Mouse (Mus musculus): ENCODE results near the gene Mslnl.

- TF ChIP-seq POLR2A (IDR thresholded peaks at IDR 0.05; ENCODE audit: control insufficient read depth, low read depth, low read length) (no peak), CTCF (IDR thresholded peaks at IDR 0.05; ENCODE audit: control insufficient read depth, insufficient read depth, insufficient replicate concordance, low read depth, low read length) (no peak)
These were observed 46.9 kb upstream of the Mslnl start for GRCm38 (mm10) chr17:25688922-25689321.
